Mouse (Mus musculus): ENCODE results near the gene Adam10. TPM values are rescaled to one million over a fixed set of nuclear protein-coding genes. Genes with fewer than 3 reads are reported as not detected.

Gene Adam10
- polyA plus RNA-seq, 1 experiment from 2014 or later: 58.2 TPM

- Histone ChIP-seq H3K4me2 (ENCODE audit: low read depth, low read length) (no peak overlapping the region), H3K4me3 (ENCODE audit: low read length) (no peak overlapping the region), H3K36me3 (ENCODE audit: control insufficient read depth, insufficient read depth) (0 out of 2 replicates have a peak, but pooled peaks cover 2% of the 10 kb centered on the region), H3K27ac (ENCODE audit: low read length) (no peak overlapping the region), H3K9me3 (replicated peaks; ENCODE audit: control insufficient read depth, low read length) (peaks cover 3% of the 10 kb centered on the region), H3K9ac (ENCODE audit: low read length) (no peak overlapping the region), H3K4me1 (ENCODE audit: control insufficient read depth, insufficient read depth, low read length) (peaks cover 7% of the 10 kb centered on the region), H3K27me3 (ENCODE audit: control insufficient read depth, insufficient read depth, low read length) (no peaks in the 10 kb centered on the region)
- WGBS: 39% methylated on average over 2 of the region's 2 CpGs
- ATAC-seq (replicated peaks; ENCODE audit: extremely low read depth, insufficient read depth, low FRiP score): no peak
These were observed 9.6 kb upstream of the Adam10 start for GRCm38 (mm10) chr9:70669197-70669596.

- ATAC-seq (replicated peaks; ENCODE audit: extremely low read depth, insufficient read depth, low FRiP score): no peak
- Histone ChIP-seq H3K4me2 (ENCODE audit: low read depth, low read length) (no peak overlapping the region), H3K27me3 (ENCODE audit: control insufficient read depth, insufficient read depth, low read length) (no peaks in the 10 kb centered on the region), H3K27ac (ENCODE audit: low read length) (no peak overlapping the region), H3K9ac (ENCODE audit: low read length) (no peak overlapping the region), H3K4me3 (ENCODE audit: low read length) (no peak overlapping the region), H3K9me3 (replicated peaks; ENCODE audit: control insufficient read depth, low read length) (peaks cover 3% of the 10 kb centered on the region), H3K4me1 (ENCODE audit: control insufficient read depth, insufficient read depth, low read length) (peaks cover 7% of the 10 kb centered on the region), H3K36me3 (ENCODE audit: control insufficient read depth, insufficient read depth) (0 out of 2 replicates have a peak, but pooled peaks cover 2% of the 10 kb centered on the region)
- WGBS: 82% methylated on average over 6 of the region's 6 CpGs
These were observed 8.4 kb upstream of the Adam10 start for GRCm38 (mm10) chr9:70670381-70670780.

GRCm38 (mm10) chr9:70671278-70671677 lies 7.5 kb upstream of the Adam10 start:
- Histone ChIP-seq H3K36me3 (ENCODE audit: control insufficient read depth, insufficient read depth) (0 out of 2 replicates have a peak, but pooled peaks cover 2% of the 10 kb centered on the region), H3K9ac (ENCODE audit: low read length) (no peak overlapping the region), H3K9me3 (replicated peaks; ENCODE audit: control insufficient read depth, low read length) (peaks cover 3% of the 10 kb centered on the region), H3K27me3 (ENCODE audit: control insufficient read depth, insufficient read depth, low read length) (no peaks in the 10 kb centered on the region), H3K27ac (ENCODE audit: low read length) (no peak overlapping the region), H3K4me2 (ENCODE audit: low read depth, low read length) (no peak overlapping the region), H3K4me3 (ENCODE audit: low read length) (no peak overlapping the region), H3K4me1 (ENCODE audit: control insufficient read depth, insufficient read depth, low read length) (peaks cover 7% of the 10 kb centered on the region)
- WGBS: 61% methylated on average over 6 of the region's 6 CpGs
- no peak for ATAC-seq (replicated peaks; ENCODE audit: extremely low read depth, insufficient read depth, low FRiP score)

- H3K4me2 ChIP-seq (ENCODE audit: low read depth, low read length): no peak overlapping the region
- H3K4me1 ChIP-seq (ENCODE audit: control insufficient read depth, insufficient read depth, low read length): peaks cover 5% of the 10 kb centered on the region; the same call in 1 of the 2 replicates
- no peak overlapping the region for H3K9ac ChIP-seq (ENCODE audit: low read length)
- no peaks in the 10 kb centered on the region for H3K27me3 ChIP-seq (ENCODE audit: control insufficient read depth, insufficient read depth, low read length)
- ATAC-seq (replicated peaks; ENCODE audit: extremely low read depth, insufficient read depth, low FRiP score): no peak
- WGBS: 31% methylated on average over 10 of the region's 10 CpGs
- H3K36me3 ChIP-seq (ENCODE audit: control insufficient read depth, insufficient read depth): 0 out of 2 replicates have a peak, but pooled peaks cover 2% of the 10 kb centered on the region
- 0 out of 2 replicates have a peak overlapping the region, but pooled peaks have one; percentile 3 for H3K27ac ChIP-seq (ENCODE audit: low read length)
- peaks cover 3% of the 10 kb centered on the region for H3K9me3 ChIP-seq (replicated peaks; ENCODE audit: control insufficient read depth, low read length)
- H3K4me3 ChIP-seq (ENCODE audit: low read length): 0 out of 2 replicates have a peak overlapping the region, but pooled peaks have one; percentile 1
These were observed 6.8 kb upstream of the Adam10 start for GRCm38 (mm10) chr9:70671772-70672579.

- 68% methylated on average over 4 of the region's 4 CpGs for WGBS
- no peak overlapping the region for H3K9ac ChIP-seq (ENCODE audit: low read length)
These were observed 5.1 kb upstream of the Adam10 start for GRCm38 (mm10) chr9:70673656-70674055.

GRCm38 (mm10) chr9:70675117-70675516 lies 3.7 kb upstream of the Adam10 start:
- H3K4me2 ChIP-seq (ENCODE audit: low read depth, low read length): no peak overlapping the region
- no peak overlapping the region for H3K9ac ChIP-seq (ENCODE audit: low read length)
- no peaks in the 10 kb centered on the region for H3K9me3 ChIP-seq (replicated peaks; ENCODE audit: control insufficient read depth, low read length)

More at GRCm38 (mm10) chr9:70673656-70674055, 5.1 kb upstream of the Adam10 start:
- ATAC-seq (replicated peaks; ENCODE audit: extremely low read depth, insufficient read depth, low FRiP score): no peak
- Histone ChIP-seq H3K4me3 (ENCODE audit: low read length) (no peak overlapping the region), H3K27me3 (ENCODE audit: control insufficient read depth, insufficient read depth, low read length) (no peaks in the 10 kb centered on the region), H3K4me1 (ENCODE audit: control insufficient read depth, insufficient read depth, low read length) (peaks cover 5% of the 10 kb centered on the region; the same call in 1 of the 2 replicates), H3K9me3 (replicated peaks; ENCODE audit: control insufficient read depth, low read length) (no peaks in the 10 kb centered on the region), H3K36me3 (ENCODE audit: control insufficient read depth, insufficient read depth) (no peaks in the 10 kb centered on the region), H3K4me2 (ENCODE audit: low read depth, low read length) (no peak overlapping the region), H3K27ac (ENCODE audit: low read length) (no peak overlapping the region)

GRCm38 (mm10) chr9:70675961-70676360 lies 2.8 kb upstream of the Adam10 start:
- Histone ChIP-seq H3K4me2 (ENCODE audit: low read depth, low read length) (no peak overlapping the region), H3K4me3 (ENCODE audit: low read length) (no peak overlapping the region), H3K36me3 (ENCODE audit: control insufficient read depth, insufficient read depth) (no peaks in the 10 kb centered on the region), H3K27ac (ENCODE audit: low read length) (no peak overlapping the region), H3K4me1 (ENCODE audit: control insufficient read depth, insufficient read depth, low read length) (peaks cover 10% of the 10 kb centered on the region), H3K9ac (ENCODE audit: low read length) (no peak overlapping the region), H3K9me3 (replicated peaks; ENCODE audit: control insufficient read depth, low read length) (no peaks in the 10 kb centered on the region), H3K27me3 (ENCODE audit: control insufficient read depth, insufficient read depth, low read length) (no peaks in the 10 kb centered on the region)
- WGBS: 87% methylated on average over 5 of the region's 5 CpGs
- no peak for ATAC-seq (replicated peaks; ENCODE audit: extremely low read depth, insufficient read depth, low FRiP score)

More at GRCm38 (mm10) chr9:70675117-70675516, 3.7 kb upstream of the Adam10 start:
- no peaks in the 10 kb centered on the region for H3K36me3 ChIP-seq (ENCODE audit: control insufficient read depth, insufficient read depth)
- H3K27me3 ChIP-seq (ENCODE audit: control insufficient read depth, insufficient read depth, low read length): no peaks in the 10 kb centered on the region
- H3K4me3 ChIP-seq (ENCODE audit: low read length): no peak overlapping the region
- WGBS: 71% methylated on average over 4 of the region's 4 CpGs
- no peak overlapping the region for H3K27ac ChIP-seq (ENCODE audit: low read length)
- no peak for ATAC-seq (replicated peaks; ENCODE audit: extremely low read depth, insufficient read depth, low FRiP score)
- peaks cover 6% of the 10 kb centered on the region for H3K4me1 ChIP-seq (ENCODE audit: control insufficient read depth, insufficient read depth, low read length)

- Histone ChIP-seq H3K36me3 (ENCODE audit: control insufficient read depth, insufficient read depth) (no peaks in the 10 kb centered on the region), H3K27ac (ENCODE audit: low read length) (peak overlapping the region; percentile 96), H3K27me3 (ENCODE audit: control insufficient read depth, insufficient read depth, low read length) (no peaks in the 10 kb centered on the region), H3K9ac (ENCODE audit: low read length) (peak overlapping the region; percentile 94), H3K9me3 (replicated peaks; ENCODE audit: control insufficient read depth, low read length) (no peaks in the 10 kb centered on the region), H3K4me2 (ENCODE audit: low read depth, low read length) (peak overlapping the region; percentile 78), H3K4me3 (ENCODE audit: low read length) (peak overlapping the region; percentile 86), H3K4me1 (ENCODE audit: control insufficient read depth, insufficient read depth, low read length) (peaks cover 15% of the 10 kb centered on the region)
- ATAC-seq (replicated peaks; ENCODE audit: extremely low read depth, insufficient read depth, low FRiP score): peak; percentile 57
- WGBS: under 1% methylated on average over 96 of the region's 103 CpGs
These were observed 615 bp downstream of the Adam10 start for GRCm38 (mm10) chr9:70679132-70680091.

Data from heart, embryonic 16.5 days (tissue).